Mouse (Mus musculus) neural tube, embryonic 15.5 days (tissue): Measurements from ENCODE around the gene Nmnat2. TPM values are rescaled to one million over a fixed set of nuclear protein-coding genes. Genes with fewer than 3 reads are reported as not detected.

Experiments
- ATAC-seq: fragments of 200-750 bp; cut with Nextera tagmentation; 2 replicates; pipeline ENCODE4 v1.8.0; 2017; ENCODE audit warnings: mild to moderate bottlenecking, moderate TSS enrichment, moderate library complexity; ENCODE audit not compliant: low FRiP score
- H3K27ac ChIP-seq: fragments of 300-500 bp; sonication (generic); replicated peaks from 2 replicates; pipeline ENCODE4 v1.5.1; 2015; ENCODE audit warnings: mild to moderate bottlenecking, inconsistent platforms
- H3K27me3 ChIP-seq: fragments of 300-500 bp; sonication (generic); replicated peaks from 2 replicates; pipeline ENCODE4 v1.6.1; 2015; ENCODE audit warnings: inconsistent platforms
- H3K36me3 ChIP-seq: fragments of 300-500 bp; sonication (generic); 2 replicates; pipeline ENCODE4 v1.6.1; 2015; ENCODE audit warnings: inconsistent platforms
- H3K4me1 ChIP-seq: fragments of 300-500 bp; sonication (generic); 2 replicates; pipeline ENCODE4 v1.6.1; 2015; ENCODE audit warnings: inconsistent platforms
- H3K4me2 ChIP-seq: fragments of 300-500 bp; sonication (generic); 2 replicates; pipeline ENCODE4 v1.6.1; 2015; ENCODE audit warnings: inconsistent platforms, mild to moderate bottlenecking, moderate library complexity
- H3K4me3 ChIP-seq: fragments of 300-500 bp; sonication (generic); replicated peaks from 2 replicates; pipeline ENCODE4 v1.5.1; 2015; ENCODE audit warnings: mild to moderate bottlenecking, inconsistent platforms
- H3K9ac ChIP-seq: fragments of 300-500 bp; sonication (generic); replicated peaks from 2 replicates; pipeline ENCODE4 v1.6.1; 2015; ENCODE audit warnings: mild to moderate bottlenecking, inconsistent platforms
- H3K9me3 ChIP-seq: fragments of 300-500 bp; sonication (generic); replicated peaks from 2 replicates; pipeline ENCODE4 v1.6.1; 2016; ENCODE audit warnings: inconsistent platforms
- WGBS: fragments of 180-500 bp; shearing (Covaris S2); methylation state at CpG from one replicate; pipeline ENCODE4 v1.1.7; 2015; ENCODE audit warnings: mixed read lengths; 5-methylcytosine and 5-hydroxymethylcytosine counted together
- polyA plus RNA-seq: library from polyadenylated mRNA; unstranded; fragments of >200 nt; fragmentation: Nextera tagmentation; extraction: Ambion mirVana; gene quantifications from 2 replicates; pipeline ENCODE4 v1.2.1, GENCODE M21; 2015

Nmnat2 gene
- polyA plus RNA-seq, 1 experiment from 2014 or later, result 75.1 TPM

- H3K36me3 ChIP-seq, result no peaks in the 10 kb centered on the region
- no peaks in the 10 kb centered on the region for H3K9me3 ChIP-seq
- WGBS, result 84% methylated on average over 4 of the region's 4 CpGs
- no peaks in the 10 kb centered on the region for H3K4me1 ChIP-seq
- H3K27me3 ChIP-seq, result no peaks in the 10 kb centered on the region
- no peak overlapping the region for H3K4me2 ChIP-seq
- no peak for ATAC-seq
- no peak overlapping the region for H3K27ac ChIP-seq
- H3K9ac ChIP-seq, result no peak overlapping the region
- no peak overlapping the region for H3K4me3 ChIP-seq
These were observed 68.2 kb downstream of the Nmnat2 start for GRCm38 (mm10) chr1:153023018-153023417.

- H3K27ac ChIP-seq, result no peak overlapping the region
- no peaks in the 10 kb centered on the region for H3K36me3 ChIP-seq
- no peak overlapping the region for H3K9ac ChIP-seq
- H3K27me3 ChIP-seq, result no peaks in the 10 kb centered on the region
- no peak for ATAC-seq
- no peaks in the 10 kb centered on the region for H3K9me3 ChIP-seq
- WGBS, result 95% methylated on average over 2 of the region's 2 CpGs
- no peak overlapping the region for H3K4me3 ChIP-seq
- H3K4me2 ChIP-seq, result no peak overlapping the region
- no peaks in the 10 kb centered on the region for H3K4me1 ChIP-seq
These were observed 69.1 kb downstream of the Nmnat2 start for GRCm38 (mm10) chr1:153023875-153024274.

GRCm38 (mm10) chr1:153024453-153024852, 69.7 kb downstream of the Nmnat2 start:
- WGBS, result 90% methylated on average over 2 of the region's 2 CpGs
- no peaks in the 10 kb centered on the region for H3K36me3 ChIP-seq
- no peak overlapping the region for H3K9ac ChIP-seq
- H3K4me1 ChIP-seq, result no peaks in the 10 kb centered on the region
- no peak for ATAC-seq
- no peak overlapping the region for H3K4me3 ChIP-seq
- H3K27me3 ChIP-seq, result no peaks in the 10 kb centered on the region
- no peak overlapping the region for H3K4me2 ChIP-seq
- no peaks in the 10 kb centered on the region for H3K9me3 ChIP-seq
- H3K27ac ChIP-seq, result no peak overlapping the region

- Histone ChIP-seq H3K27me3 (no peaks in the 10 kb centered on the region), H3K9ac (no peak overlapping the region), H3K4me1 (peaks cover 35% of the 10 kb centered on the region), H3K4me3 (no peak overlapping the region), H3K4me2 (peak overlapping the region; percentile 29; the same call in 1 of the 2 replicates), H3K9me3 (no peaks in the 10 kb centered on the region), H3K36me3 (no peaks in the 10 kb centered on the region), H3K27ac (no peak overlapping the region)
- ATAC-seq, result no peak
- 47% methylated on average over 6 of the region's 6 CpGs for whole genome bisulfite sequencing
These were observed 76.6 kb downstream of the Nmnat2 start for GRCm38 (mm10) chr1:153031345-153031744.

GRCm38 (mm10) chr1:153031954-153032353, 77.2 kb downstream of the Nmnat2 start:
- WGBS, result 63% methylated on average over 12 of the region's 12 CpGs
- H3K27me3 ChIP-seq, result no peaks in the 10 kb centered on the region
- H3K4me1 ChIP-seq, result peaks cover 37% of the 10 kb centered on the region
- H3K9me3 ChIP-seq, result no peaks in the 10 kb centered on the region
- H3K9ac ChIP-seq, result no peak overlapping the region
- ATAC-seq, result no peak
- H3K27ac ChIP-seq, result no peak overlapping the region
- peak overlapping the region; percentile 29 for H3K4me2 ChIP-seq
- H3K4me3 ChIP-seq, result 0 out of 2 replicates have a peak overlapping the region, but pooled peaks have one; percentile 10
- H3K36me3 ChIP-seq, result no peaks in the 10 kb centered on the region

GRCm38 (mm10) chr1:153033145-153033908, 78.5 kb downstream of the Nmnat2 start:
- no peak overlapping the region for H3K27ac ChIP-seq
- 51% methylated on average over 5 of the region's 5 CpGs for WGBS

GRCm38 (mm10) chr1:153034064-153034463, 79.3 kb downstream of the Nmnat2 start:
- Histone ChIP-seq H3K9ac (no peak overlapping the region), H3K4me2 (no peak overlapping the region), H3K4me1 (peaks cover 44% of the 10 kb centered on the region), H3K9me3 (no peaks in the 10 kb centered on the region), H3K27me3 (no peaks in the 10 kb centered on the region), H3K4me3 (no peak overlapping the region), H3K36me3 (no peaks in the 10 kb centered on the region), H3K27ac (no peak overlapping the region)
- WGBS, result 86% methylated on average over 7 of the region's 7 CpGs
- ATAC-seq, result no peak

More at GRCm38 (mm10) chr1:153033145-153033908, 78.5 kb downstream of the Nmnat2 start:
- H3K9me3 ChIP-seq, result no peaks in the 10 kb centered on the region
- H3K36me3 ChIP-seq, result no peaks in the 10 kb centered on the region
- no peak overlapping the region for H3K4me3 ChIP-seq
- no peak overlapping the region for H3K4me2 ChIP-seq
- H3K4me1 ChIP-seq, result peaks cover 44% of the 10 kb centered on the region
- ATAC-seq, result no peak
- H3K9ac ChIP-seq, result no peak overlapping the region
- H3K27me3 ChIP-seq, result no peaks in the 10 kb centered on the region

GRCm38 (mm10) chr1:153035328-153035944, 80.6 kb downstream of the Nmnat2 start:
- H3K27ac ChIP-seq, result peak overlapping the region; percentile 68
- H3K4me2 ChIP-seq, result no peak overlapping the region
- no peak overlapping the region for H3K9ac ChIP-seq
- ATAC-seq, result peak; percentile 16; the same call in 1 of the 2 replicates
- peaks cover 51% of the 10 kb centered on the region for H3K4me1 ChIP-seq
- WGBS, result 30% methylated on average over 6 of the region's 6 CpGs
- no peaks in the 10 kb centered on the region for H3K9me3 ChIP-seq
- no peaks in the 10 kb centered on the region for H3K27me3 ChIP-seq
- H3K4me3 ChIP-seq, result no peak overlapping the region
- H3K36me3 ChIP-seq, result no peaks in the 10 kb centered on the region

GRCm38 (mm10) chr1:153037353-153038345, 82.9 kb downstream of the Nmnat2 start:
- H3K4me2 ChIP-seq, result no peak overlapping the region
- H3K9me3 ChIP-seq, result no peaks in the 10 kb centered on the region
- 47% methylated on average over 10 of the region's 10 CpGs for WGBS
- H3K27me3 ChIP-seq, result no peaks in the 10 kb centered on the region
- H3K4me1 ChIP-seq, result peaks cover 46% of the 10 kb centered on the region
- H3K27ac ChIP-seq, result peak overlapping the region; percentile 48
- no peak overlapping the region for H3K9ac ChIP-seq
- no peak overlapping the region for H3K4me3 ChIP-seq
- ATAC-seq, result peak; percentile 48; the same call in 1 of the 2 replicates
- H3K36me3 ChIP-seq, result no peaks in the 10 kb centered on the region

GRCm38 (mm10) chr1:153040091-153040490, 85.3 kb downstream of the Nmnat2 start:
- no peak overlapping the region for H3K9ac ChIP-seq

GRCm38 (mm10) chr1:153041046-153041445, 86.3 kb downstream of the Nmnat2 start:
- no peak for ATAC-seq
- no peaks in the 10 kb centered on the region for H3K9me3 ChIP-seq
- no peaks in the 10 kb centered on the region for H3K36me3 ChIP-seq
- WGBS, result 72% methylated on average over 2 of the region's 2 CpGs
- H3K9ac ChIP-seq, result no peak overlapping the region
- H3K4me2 ChIP-seq, result no peak overlapping the region
- no peak overlapping the region for H3K27ac ChIP-seq
- peaks cover 52% of the 10 kb centered on the region for H3K4me1 ChIP-seq
- H3K4me3 ChIP-seq, result no peak overlapping the region
- no peaks in the 10 kb centered on the region for H3K27me3 ChIP-seq

More at GRCm38 (mm10) chr1:153040091-153040490, 85.3 kb downstream of the Nmnat2 start:
- Histone ChIP-seq H3K36me3 (no peaks in the 10 kb centered on the region), H3K27me3 (no peaks in the 10 kb centered on the region), H3K27ac (0 out of 2 replicates have a peak overlapping the region, but pooled peaks have one; percentile 34), H3K4me1 (peaks cover 56% of the 10 kb centered on the region), H3K4me2 (no peak overlapping the region), H3K9me3 (no peaks in the 10 kb centered on the region), H3K4me3 (no peak overlapping the region)
- 19% methylated on average over 3 of the region's 3 CpGs for WGBS
- ATAC-seq, result peak; percentile 26; the same call in 1 of the 2 replicates
